In genomic region chr5:108714149-108714548, GRCm38 (mm10) we compare ENCODE assay signal across 8 mouse cellular contexts. TPM values are rescaled to one million over a fixed set of nuclear protein-coding genes. Genes with fewer than 3 reads are reported as not detected.
DNase-seq lines count a peak whose midpoint lies in the region; ATAC-seq and TF ChIP-seq lines count a peak whose summit lies in the region.

No protein-coding gene starts in this region.

- H3K9me3 ChIP-seq in forebrain, embryonic 11.5 days (ENCODE audit: control insufficient read depth, low read length): no peaks in the 10 kb centered on the region
- H3K9me3 ChIP-seq in forebrain, embryonic 12.5 days: no peaks in the 10 kb centered on the region
- no peaks in the 10 kb centered on the region for H3K9me3 ChIP-seq in lung, embryonic 16.5 days (ENCODE audit: control insufficient read depth, low read length)

- TF ChIP-seq CTCF in thymus, adult 2 months (IDR thresholded peaks at IDR 0.05; ENCODE audit: borderline replicate concordance, control insufficient read depth, extremely low read depth, insufficient read depth, low read length, poor library complexity): no peak

- TF ChIP-seq POLR2A in thymus, adult 2 months (IDR thresholded peaks at IDR 0.05; ENCODE audit: control insufficient read depth, extremely low read depth, insufficient read depth, low read length, poor library complexity): no peak

- intact Hi-C loops in heart, postnatal 14 days (cut with DNase I): no loop called here

- no peaks in the 10 kb centered on the region for H3K36me3 ChIP-seq in forebrain, embryonic 11.5 days (ENCODE audit: control insufficient read depth, insufficient read depth, low read length)
- H3K36me3 ChIP-seq in forebrain, embryonic 12.5 days (replicated peaks): no peaks in the 10 kb centered on the region
- H3K36me3 ChIP-seq in lung, embryonic 16.5 days (ENCODE audit: control insufficient read depth, insufficient read depth, low read length): no peaks in the 10 kb centered on the region
- no peaks in the 10 kb centered on the region for H3K36me3 ChIP-seq in thymus, adult 2 months (ENCODE audit: control insufficient read depth, insufficient read depth, low read length)

- H3K9ac ChIP-seq in forebrain, embryonic 11.5 days (ENCODE audit: low read length): no peak overlapping the region
- H3K9ac ChIP-seq in forebrain, embryonic 12.5 days: no peak overlapping the region
- H3K9ac ChIP-seq in lung, embryonic 16.5 days (ENCODE audit: low read length): no peak overlapping the region; the same call in 1 of the 2 replicates

- DNase-seq in forebrain, embryonic 11.5 days (ENCODE audit: low spot score): peak; percentile 47
- DNase-seq in right cerebral cortex, adult 18-20 months: peak; percentile 61
- DNase-seq in right cerebral cortex, postnatal 25 days: no peak
- DNase-seq in heart, postnatal 14 days: peak; percentile 23 to 46
- no peak for DNase-seq in thymus, adult 2 months

- no peak overlapping the region for H3K4me3 ChIP-seq in forebrain, embryonic 11.5 days (ENCODE audit: low read depth, low read length)
- H3K4me3 ChIP-seq in forebrain, embryonic 12.5 days (replicated peaks): no peak overlapping the region
- H3K4me3 ChIP-seq in lung, embryonic 16.5 days (ENCODE audit: low read length): no peak overlapping the region
- H3K4me3 ChIP-seq in thymus, adult 2 months (ENCODE audit: control insufficient read depth, insufficient read depth, low read length): no peak overlapping the region

- no peak for ATAC-seq in forebrain, embryonic 11.5 days (replicated peaks; ENCODE audit: low FRiP score)
- ATAC-seq in forebrain, embryonic 12.5 days (ENCODE audit: low FRiP score): no peak
- peak; percentile 72 for ATAC-seq in lung, embryonic 16.5 days (ENCODE audit: low read depth)
- no peak for ATAC-seq in granulocyte monocyte progenitor cell, adult 5-6 weeks (replicated peaks; ENCODE audit: poor library complexity, severe bottlenecking)

- no peak overlapping the region for H3K27ac ChIP-seq in forebrain, embryonic 11.5 days (ENCODE audit: low read depth, low read length)
- no peak overlapping the region for H3K27ac ChIP-seq in forebrain, embryonic 12.5 days
- H3K27ac ChIP-seq in lung, embryonic 16.5 days (ENCODE audit: low read length): peak overlapping the region; percentile 29; the same call in 1 of the 2 replicates
- no peak overlapping the region for H3K27ac ChIP-seq in thymus, adult 2 months (ENCODE audit: control insufficient read depth, insufficient read depth, low read length)

- no peaks in the 10 kb centered on the region for H3K27me3 ChIP-seq in forebrain, embryonic 11.5 days (ENCODE audit: control insufficient read depth, insufficient read depth, low read length)
- no peaks in the 10 kb centered on the region for H3K27me3 ChIP-seq in forebrain, embryonic 12.5 days
- H3K27me3 ChIP-seq in lung, embryonic 16.5 days (ENCODE audit: control insufficient read depth, insufficient read depth, low read depth, low read length): no peaks in the 10 kb centered on the region
- H3K27me3 ChIP-seq in thymus, adult 2 months (ENCODE audit: control insufficient read depth, insufficient read depth, low read length): no peaks in the 10 kb centered on the region

- 71% methylated on average over 6 of the region's 6 CpGs for WGBS in forebrain, embryonic 11.5 days
- 58% methylated on average over 6 of the region's 6 CpGs for WGBS in forebrain, embryonic 12.5 days
- WGBS in lung, embryonic 16.5 days: 44% methylated on average over 6 of the region's 6 CpGs
- 75% methylated on average over 6 of the region's 6 CpGs for WGBS in thymus, adult 2 months

- no peak overlapping the region for H3K4me2 ChIP-seq in forebrain, embryonic 11.5 days (ENCODE audit: low read depth, low read length, severe bottlenecking)
- no peak overlapping the region for H3K4me2 ChIP-seq in forebrain, embryonic 12.5 days
- H3K4me2 ChIP-seq in lung, embryonic 16.5 days (ENCODE audit: low read depth, low read length): no peak overlapping the region

- H3K4me1 ChIP-seq in forebrain, embryonic 11.5 days (replicated peaks; ENCODE audit: control insufficient read depth, insufficient read depth, low read length): peaks cover 2% of the 10 kb centered on the region; the same call in 1 of the 2 replicates
- peaks cover 5% of the 10 kb centered on the region; the same call in 1 of the 2 replicates for H3K4me1 ChIP-seq in forebrain, embryonic 12.5 days
- H3K4me1 ChIP-seq in lung, embryonic 16.5 days (replicated peaks; ENCODE audit: control insufficient read depth, insufficient read depth, low read length): peaks cover 3% of the 10 kb centered on the region; the same call in 1 of the 2 replicates
- H3K4me1 ChIP-seq in thymus, adult 2 months (replicated peaks; ENCODE audit: control insufficient read depth, insufficient read depth, low read length): no peaks in the 10 kb centered on the region

RNA-seq across cellular contexts. Expression of gene Fgfrl1, which starts 22.0 kb away (rescaled TPM):
- polyA plus RNA-seq in forebrain, embryonic 11.5 days (2014; fragmentation: Nextera tagmentation; extraction: Ambion mirVana): 22.0 and 24.5 TPM in 2 replicates
- polyA plus RNA-seq in forebrain, embryonic 12.5 days (2016; fragmentation: Nextera tagmentation; extraction: Ambion mirVana): 17.6 and 19.3 TPM in 2 replicates
- 10 to 100 TPM; 16.6 to 16.9 TPM for total RNA-seq in heart, postnatal 14 days (2021)
- polyA plus RNA-seq in lung, embryonic 16.5 days (2015; fragmentation: Nextera tagmentation; extraction: Ambion mirVana): 11.2 and 11.8 TPM in 2 replicates
- 2.0 and 5.1 TPM in 2 replicates for total RNA-seq in granulocyte monocyte progenitor cell, adult 5-6 weeks (2014; fragmentation: Nextera tagmentation)
- 0.86 and 1.5 TPM in 2 replicates for total RNA-seq in granulocyte monocyte progenitor cell, adult 5-6 weeks (2017)
- polyA plus RNA-seq in thymus, adult 2 months (2012; rRNA removed): 22.2 and 26.0 TPM in 2 replicates

RNA-seq across cellular contexts. Expression of gene Slc26a1, which starts 38.8 kb away (rescaled TPM):
- polyA plus RNA-seq in forebrain, embryonic 11.5 days (2014; fragmentation: Nextera tagmentation; extraction: Ambion mirVana): 1.1 and 1.5 TPM in 2 replicates
- polyA plus RNA-seq in forebrain, embryonic 12.5 days (2016; fragmentation: Nextera tagmentation; extraction: Ambion mirVana): 1.2 TPM in 2 replicates
- not detected for total RNA-seq in heart, postnatal 14 days (2021)
- polyA plus RNA-seq in lung, embryonic 16.5 days (2015; fragmentation: Nextera tagmentation; extraction: Ambion mirVana): 0.51 and 0.75 TPM in 2 replicates
- total RNA-seq in granulocyte monocyte progenitor cell, adult 5-6 weeks (2014; fragmentation: Nextera tagmentation): not detected in 2 replicates
- 0.10 TPM in 1 of 2 replicates, not detected in the other for total RNA-seq in granulocyte monocyte progenitor cell, adult 5-6 weeks (2017)
- 0.44 and 0.87 TPM in 2 replicates for polyA plus RNA-seq in thymus, adult 2 months (2012; rRNA removed)

RNA-seq across cellular contexts. Expression of gene Dgkq, which starts 44.7 kb away (rescaled TPM):
- 13.6 and 13.9 TPM in 2 replicates for polyA plus RNA-seq in forebrain, embryonic 11.5 days (2014; fragmentation: Nextera tagmentation; extraction: Ambion mirVana)
- polyA plus RNA-seq in forebrain, embryonic 12.5 days (2016; fragmentation: Nextera tagmentation; extraction: Ambion mirVana): 19.7 and 20.7 TPM in 2 replicates
- total RNA-seq in heart, postnatal 14 days (2021): 10 to 100 TPM; 12.5 to 12.8 TPM
- 11.0 and 12.7 TPM in 2 replicates for polyA plus RNA-seq in lung, embryonic 16.5 days (2015; fragmentation: Nextera tagmentation; extraction: Ambion mirVana)
- total RNA-seq in granulocyte monocyte progenitor cell, adult 5-6 weeks (2014; fragmentation: Nextera tagmentation): 9.3 and 9.5 TPM in 2 replicates
- 8.3 and 9.1 TPM in 2 replicates for total RNA-seq in granulocyte monocyte progenitor cell, adult 5-6 weeks (2017)
- polyA plus RNA-seq in thymus, adult 2 months (2012; rRNA removed): 39.5 and 45.0 TPM in 2 replicates

RNA-seq across cellular contexts. Expression of gene Idua, which starts 54.0 kb away (rescaled TPM):
- polyA plus RNA-seq in forebrain, embryonic 11.5 days (2014; fragmentation: Nextera tagmentation; extraction: Ambion mirVana): 11.5 and 11.6 TPM in 2 replicates
- polyA plus RNA-seq in forebrain, embryonic 12.5 days (2016; fragmentation: Nextera tagmentation; extraction: Ambion mirVana): 9.5 and 9.6 TPM in 2 replicates
- 10 to 100 TPM; 16.7 to 16.9 TPM for total RNA-seq in heart, postnatal 14 days (2021)
- polyA plus RNA-seq in lung, embryonic 16.5 days (2015; fragmentation: Nextera tagmentation; extraction: Ambion mirVana): 13.8 and 15.7 TPM in 2 replicates
- total RNA-seq in granulocyte monocyte progenitor cell, adult 5-6 weeks (2014; fragmentation: Nextera tagmentation): 13.3 and 18.6 TPM in 2 replicates
- 5.9 and 6.4 TPM in 2 replicates for total RNA-seq in granulocyte monocyte progenitor cell, adult 5-6 weeks (2017)
- polyA plus RNA-seq in thymus, adult 2 months (2012; rRNA removed): 34.6 and 35.4 TPM in 2 replicates

Comparison
In these comparisons a context has a peak if more than half of its experiments do, and no peak if none do; other contexts are left out.
1. DNase-seq: peak in forebrain, embryonic 11.5 days (single experiment), right cerebral cortex, adult 18-20 months (single experiment) and heart, postnatal 14 days (2 of 2); none in right cerebral cortex, postnatal 25 days (single experiment) and thymus, adult 2 months (single experiment).